Mouse (Mus musculus) c-Kit-positive CD71-negative TER-119-negative erythroid progenitor cells, embryonic 14.5 days (primary cell): Measurements from ENCODE around the gene Abcf1.

ENCODE experiments used
- DNase-seq: peaks from one replicate; pipeline ENCODE4 v3.0.0-alpha.2; 2013; ENCODE audit warnings: low read depth

Gene Abcf1

DNA sequence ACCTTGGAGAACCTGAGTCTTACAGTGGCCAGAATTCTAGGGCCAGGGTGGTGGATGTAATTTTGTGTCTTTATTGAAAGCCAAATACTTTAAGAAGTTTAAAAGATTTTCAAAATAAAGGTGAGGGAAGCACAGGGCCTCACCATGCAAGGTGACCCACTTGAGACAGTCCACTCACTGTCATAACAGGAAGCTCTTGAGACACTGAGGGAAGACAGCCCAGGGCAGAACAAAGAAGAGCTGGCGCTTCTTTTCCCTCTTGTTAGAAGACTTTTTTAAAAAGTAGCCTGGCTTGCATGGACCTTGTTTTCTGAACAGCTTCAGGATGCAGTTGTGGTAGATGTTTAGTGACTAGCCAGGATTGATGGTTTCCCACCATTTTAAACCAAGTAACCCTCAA is 49.2 kb downstream of the Abcf1 start:
- DNase-seq = no peak

- no peak for DNase-seq
These were observed 49.7 kb downstream of the Abcf1 start for GRCm38 (mm10) chr17:35919864-35920301.

DNA sequence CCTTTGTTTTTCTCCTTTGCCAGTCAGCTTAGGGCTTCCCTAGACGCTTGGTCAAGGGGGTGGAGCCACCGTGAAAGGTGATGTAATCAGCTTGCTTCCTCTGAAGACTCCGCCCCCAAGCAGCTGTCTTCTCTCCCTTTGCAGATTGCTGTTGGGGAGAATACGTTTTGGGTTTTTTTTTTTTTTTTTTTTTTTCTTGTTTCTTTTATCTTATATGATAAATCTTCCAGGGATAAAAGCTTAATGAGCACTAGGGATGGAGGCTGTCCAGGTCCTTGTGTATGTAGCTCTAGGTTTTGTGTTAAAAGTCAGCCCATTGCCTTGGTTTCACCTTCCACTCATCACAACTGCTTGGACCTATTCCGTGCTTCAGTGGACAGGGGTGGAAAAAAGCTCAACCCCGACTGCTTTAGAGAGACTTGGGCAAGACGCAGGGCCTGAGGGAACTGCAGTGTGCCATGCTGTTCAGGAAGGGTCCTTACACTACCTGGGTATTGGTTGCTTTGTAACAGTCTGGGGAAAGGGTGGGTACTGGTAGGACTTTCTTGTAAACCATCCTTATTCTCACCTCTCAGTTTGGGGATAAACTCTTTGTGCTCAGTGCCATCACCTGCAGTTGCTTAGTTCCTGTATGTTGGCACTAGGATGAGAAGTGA is 50.4 kb downstream of the Abcf1 start:
- peak; percentile 97 for DNase-seq

GRCm38 (mm10) chr17:35918276-35919059 is 51.1 kb downstream of the Abcf1 start:
- no peak for DNase-seq

DNA sequence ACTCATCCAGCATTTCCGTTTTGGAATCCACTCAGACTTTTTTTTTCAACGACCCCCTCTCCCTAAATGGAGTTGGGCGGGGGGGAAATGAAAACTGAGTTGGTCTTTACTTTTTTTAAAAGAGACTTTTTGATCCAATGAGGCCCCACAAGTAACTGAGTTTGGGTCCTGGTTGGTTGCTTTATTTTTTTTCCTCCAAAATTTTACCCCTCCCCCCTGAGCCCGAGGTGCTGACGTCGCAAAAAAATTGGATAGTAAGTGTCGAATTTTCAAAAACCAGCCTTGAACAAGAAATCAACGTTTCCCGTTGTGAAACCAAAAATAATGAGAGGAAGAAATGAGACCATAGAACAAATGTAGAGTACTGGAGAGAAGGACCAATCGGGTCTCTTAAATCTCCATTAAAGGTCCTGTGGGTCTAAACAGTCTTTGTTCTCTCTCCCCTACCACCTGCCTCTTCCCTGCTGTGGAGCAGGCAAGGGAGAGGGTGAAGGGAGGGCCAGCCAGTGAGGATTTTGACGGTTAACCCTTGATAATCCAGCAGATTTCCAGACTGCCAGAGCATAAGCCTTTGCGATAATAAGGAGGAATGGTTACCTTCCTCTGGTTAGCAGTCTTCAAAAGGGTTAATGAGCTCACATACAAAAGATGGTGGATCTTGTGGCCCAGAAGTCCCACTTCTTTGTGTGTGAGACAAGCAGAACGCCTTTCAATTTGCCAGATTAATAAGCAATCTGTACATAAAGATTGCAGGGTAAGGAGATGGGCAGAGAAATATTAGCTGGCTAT is 51.9 kb downstream of the Abcf1 start:
- no peak for DNase-seq

DNA sequence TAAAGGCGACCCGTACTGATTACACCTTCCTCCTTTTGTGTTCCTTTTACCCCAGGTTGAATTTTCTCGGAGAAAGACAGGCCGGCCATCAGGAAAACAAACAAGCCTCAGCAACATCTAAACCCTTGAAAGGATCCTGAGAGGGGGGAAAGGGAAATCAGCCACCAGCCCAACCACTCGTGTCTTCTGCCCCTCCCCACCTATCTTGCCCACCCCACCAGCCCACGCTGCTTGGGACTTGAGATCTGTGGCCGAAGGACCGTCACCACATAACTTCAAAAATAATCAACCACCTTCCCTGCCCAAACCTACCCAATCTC is 52.5 kb downstream of the Abcf1 start:
- no peak for DNase-seq

- peak; percentile 95 for DNase-seq
These were observed 53.0 kb downstream of the Abcf1 start, which contains the start of the genes Mrps18b and Ppp1r10 for GRCm38 (mm10) chr17:35916297-35917142. Mrps18b (minus strand) TSS chr17:35916389. Ppp1r10 (plus strand) TSS chr17:35916434.

DNA sequence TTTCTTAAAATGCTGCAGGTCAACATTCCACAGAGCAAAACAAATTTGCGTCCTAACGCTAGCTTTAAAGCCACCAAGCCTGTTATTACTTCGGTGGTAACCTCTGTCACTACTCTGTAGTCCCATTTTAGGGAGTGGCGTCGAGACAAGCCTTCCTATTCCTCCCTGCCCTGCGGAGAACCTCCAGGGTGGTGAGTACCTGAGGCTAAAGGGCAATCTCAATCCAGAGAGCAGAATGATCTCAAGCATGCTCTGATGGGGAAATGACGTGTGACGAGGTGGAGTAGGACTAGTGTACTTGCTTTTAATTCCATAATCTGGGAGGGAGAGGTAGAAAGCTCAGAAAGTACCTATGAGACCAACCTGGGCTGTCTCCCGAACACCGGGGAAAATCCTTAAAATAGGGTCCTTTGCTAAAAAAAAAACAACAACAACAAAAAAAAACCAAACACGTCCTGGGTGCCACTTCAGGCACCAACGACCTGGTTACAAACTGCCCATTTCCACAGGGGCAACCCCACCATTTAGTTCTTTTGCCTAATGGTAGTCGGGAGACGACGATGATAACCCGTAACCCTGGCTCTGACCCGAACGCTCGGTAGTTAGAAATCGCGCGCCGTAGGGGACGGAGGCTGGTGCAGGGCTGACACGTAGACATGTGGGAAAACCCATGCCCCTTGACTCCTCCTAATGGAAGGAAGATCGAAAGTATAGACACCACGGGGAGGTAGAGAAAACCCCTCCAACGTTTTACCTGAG is 53.8 kb downstream of the Abcf1 start:
- no peak for DNase-seq

- DNase-seq = no peak
These were observed 54.6 kb downstream of the Abcf1 start for GRCm38 (mm10) chr17:35914975-35915374.

GRCm38 (mm10) chr17:35909919-35910369 is 59.6 kb downstream of the Abcf1 start, which contains the start of gene Atat1:
Atat1 (minus strand) TSS chr17:35910075.
- DNase-seq = peak; percentile 96

DNA sequence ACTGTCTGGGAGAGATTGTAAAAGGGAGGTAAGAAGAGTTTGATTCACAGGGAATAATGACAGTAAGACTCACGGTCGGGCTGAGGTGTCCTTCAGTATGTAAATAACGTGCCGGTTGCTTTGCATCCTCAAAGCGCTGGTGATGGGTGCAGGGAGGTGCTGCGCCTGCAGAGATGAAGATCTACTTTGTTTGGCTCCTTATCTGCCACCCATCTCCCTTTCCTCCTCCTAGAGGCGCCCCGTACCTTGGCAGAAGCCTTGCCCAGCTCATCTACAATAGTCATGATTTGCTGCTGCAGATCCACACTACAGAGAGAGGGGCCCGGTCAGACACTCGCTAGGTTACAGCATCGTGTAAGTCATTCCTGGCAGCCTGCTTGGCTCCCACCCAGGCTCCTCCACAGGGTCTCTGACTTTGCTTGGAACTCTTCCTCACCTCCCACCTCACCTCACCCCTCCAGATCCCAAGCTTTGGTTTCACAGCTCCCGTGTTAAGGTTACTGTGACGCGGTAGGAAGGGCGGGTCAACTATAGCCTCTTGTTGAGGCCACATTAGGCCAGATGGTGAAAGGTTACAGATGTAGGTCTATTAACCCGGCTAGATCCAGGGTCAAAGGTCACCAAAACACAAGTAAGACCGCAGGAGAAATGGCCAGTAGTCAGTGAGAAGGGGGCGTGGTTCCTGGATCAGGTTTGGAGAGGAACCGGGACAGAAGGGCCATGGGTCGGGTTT is 60.2 kb downstream of the Abcf1 start:
- DNase-seq = no peak

- no peak for DNase-seq
These were observed 62.0 kb downstream of the Abcf1 start for GRCm38 (mm10) chr17:35907609-35908008.
